Mouse (Mus musculus) ES-E14 (cell line): ENCODE data around the gene Sgca.
"Not testable (repeated sequence)": the region's sequence is repeated elsewhere in the genome, so short reads cannot be mapped to it uniquely, and the experiment has no call there.

Experiments
- HCFC1 ChIP-seq: IDR thresholded peaks from 2 replicates; pipeline ENCODE4 v1.6.1; 2012; ENCODE audit warnings: low read length, inconsistent platforms, borderline replicate concordance; ENCODE audit not compliant: insufficient read depth
- MAFK ChIP-seq: IDR thresholded peaks from 2 replicates; pipeline ENCODE4 v1.6.1; 2014; ENCODE audit warnings: mild to moderate bottlenecking, low read depth, low read length, inconsistent platforms; ENCODE audit not compliant: insufficient read depth

DNA sequence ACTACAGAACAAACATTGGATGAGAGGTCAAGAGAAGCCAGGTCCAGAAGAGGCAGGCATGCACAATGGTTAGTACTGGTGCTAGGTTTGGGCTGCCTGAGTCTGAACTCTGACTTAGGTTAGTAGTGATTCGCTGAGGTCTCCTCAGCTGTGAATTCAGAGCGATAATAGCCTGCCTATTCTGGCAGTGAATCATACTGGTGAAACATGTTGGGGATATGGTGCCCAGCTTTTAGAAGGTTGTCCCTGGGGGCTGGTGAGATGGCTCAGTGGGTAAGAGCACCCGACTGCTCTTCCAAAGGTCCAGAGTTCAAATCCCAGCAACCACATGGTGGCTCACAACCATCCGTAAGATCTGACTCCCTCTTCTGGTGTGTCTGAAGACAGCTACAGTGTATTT is 6.4 kb downstream of the Sgca start:
- TF ChIP-seq MAFK, HCFC1: not testable (repeated sequence)
